Mouse (Mus musculus) embryonic fibroblast, embryonic 13.5 days (primary cell): Measurements from ENCODE around the gene Nos1.

Experiments
- CTCF ChIP-seq: IDR thresholded peaks from 2 replicates; pipeline ENCODE4 v1.5.1; 2011; ENCODE audit warnings: mild to moderate bottlenecking, control low read depth, low read length, moderate library complexity, borderline replicate concordance; ENCODE audit not compliant: insufficient read depth
- POLR2A ChIP-seq: IDR thresholded peaks from 2 replicates; pipeline ENCODE4 v1.6.1; 2011; ENCODE audit warnings: low read depth, mild to moderate bottlenecking, control low read depth, low read length, moderate library complexity

DNA sequence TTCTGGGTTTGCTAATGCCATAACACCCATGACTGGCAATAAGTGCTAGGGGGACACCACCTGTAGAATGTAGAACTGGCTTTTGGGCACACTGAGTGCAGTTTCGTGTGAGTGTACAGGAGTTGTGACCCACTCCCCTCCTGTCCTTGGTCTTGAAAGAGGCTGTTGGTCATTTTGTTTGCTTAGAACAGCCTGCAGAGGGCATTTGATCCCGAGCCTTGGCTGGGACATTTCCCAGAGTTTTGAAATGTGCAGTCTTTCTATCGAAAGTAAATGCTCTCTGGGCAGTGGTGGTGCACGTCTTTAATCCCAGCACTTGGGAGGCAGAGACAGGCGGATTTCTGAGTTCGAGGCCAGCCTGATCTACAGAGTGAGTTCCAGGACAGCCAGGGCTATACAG, 215.1 kb downstream of the Nos1 start:
- TF ChIP-seq POLR2A (no peak), CTCF (no peak)
